Mouse (Mus musculus) CH12.LX (cell line): ENCODE results near the gene 1700021F05Rik.

Source experiments
- EP300 ChIP-seq: IDR thresholded peaks from 2 replicates; pipeline ENCODE4 v1.6.1; 2011; ENCODE audit warnings: low read length, improper control_type of control experiment
- ZC3H11A ChIP-seq: IDR thresholded peaks from 2 replicates; pipeline ENCODE4 v1.6.1; 2012; ENCODE audit warnings: low read depth, mild to moderate bottlenecking, inconsistent platforms, low read length, improper control_type of control experiment

DNA sequence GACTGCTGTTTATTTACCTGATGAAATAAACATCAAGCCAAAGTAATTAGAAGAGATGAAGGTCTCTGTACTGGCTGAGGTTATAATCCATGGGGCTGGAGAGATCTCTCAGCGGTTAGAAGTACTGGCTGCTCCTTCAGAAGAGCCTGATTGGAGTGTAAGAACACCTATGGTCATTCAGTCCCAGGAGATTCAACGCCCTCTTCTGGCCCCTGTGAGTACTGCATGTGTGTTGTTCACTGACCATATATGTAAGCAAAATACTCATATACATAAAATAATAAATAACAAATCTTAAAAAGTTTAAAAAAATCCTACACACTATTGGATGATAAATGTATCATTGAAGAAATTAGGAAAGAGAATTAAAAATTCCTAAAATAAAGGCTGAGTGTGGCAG is 20.0 kb upstream of the 1700021F05Rik start:
- no peak for TF ChIP-seq EP300
- TF ChIP-seq ZC3H11A = no peak
